Mouse (Mus musculus) stomach, postnatal 0 days (tissue): ENCODE measurements around the gene Jun.

Experiments used
- CTCF ChIP-seq: IDR thresholded peaks from 2 replicates; pipeline ENCODE4 v1.5.1; 2016; ENCODE audit warnings: antibody characterized with exemption, low read depth, mild to moderate bottlenecking, moderate library complexity
- EP300 ChIP-seq: optimal IDR thresholded peaks from 2 replicates; pipeline ENCODE3; 2016; ENCODE audit warnings: antibody characterized with exemption

- TF ChIP-seq CTCF (no peak), EP300 (no peak)
These were observed 10.9 kb upstream of the Jun start for GRCm38 (mm10) chr4:95062873-95063272.
